Mouse (Mus musculus) cerebral cortex, adult 2 months (tissue): ENCODE data around the gene Tmx4.

Source experiments
- WGBS: fragments of 180-500 bp; shearing (Covaris S2); methylation state at CpG from one replicate; pipeline ENCODE4 v1.1.7; 2018; 5-methylcytosine and 5-hydroxymethylcytosine counted together

Gene Tmx4

GRCm38 (mm10) chr2:134545116-134545515 is 98.8 kb downstream of the Tmx4 start:
- WGBS: 39% methylated on average over 5 of the region's 5 CpGs

GRCm38 (mm10) chr2:134544321-134545065 is 99.5 kb downstream of the Tmx4 start:
- 50% methylated on average over 8 of the region's 8 CpGs for WGBS
